Mouse (Mus musculus): ENCODE measurements around the gene Igf1.

The Igf1 gene

DNA sequence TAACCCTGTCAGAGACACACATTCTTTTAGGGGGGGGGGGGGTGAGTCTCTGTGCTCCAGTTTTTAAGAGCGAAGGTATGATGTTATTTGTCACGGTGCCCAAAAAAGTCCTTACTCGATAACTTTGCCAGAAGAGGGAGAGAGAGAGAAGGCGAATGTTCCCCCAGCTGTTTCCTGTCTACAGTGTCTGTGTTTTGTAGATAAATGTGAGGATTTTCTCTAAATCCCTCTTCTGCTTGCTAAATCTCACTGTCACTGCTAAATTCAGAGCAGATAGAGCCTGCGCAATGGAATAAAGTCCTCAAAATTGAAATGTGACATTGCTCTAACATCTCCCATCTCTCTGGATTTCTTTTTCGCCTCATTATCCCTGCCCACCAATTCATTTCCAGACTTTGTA is 874 bp downstream of the Igf1 start:
- CTCF ChIA-PET, result no interaction called here
- POLR2A ChIA-PET, result no interaction called here

GRCm38 (mm10) chr10:87859453-87859852 is 1.4 kb downstream of the Igf1 start:
- POLR2A ChIA-PET, result no interaction called here

GRCm38 (mm10) chr10:87860181-87861103 is 2.4 kb downstream of the Igf1 start:
- CTCF ChIA-PET, result interaction anchor here (0.5 to 1.6 kb wide), 5 partner anchors 67 to 354 kb away, joined by 3 to 5 read pairs (median 3); no protein-coding TSS in a partner anchor

More at GRCm38 (mm10) chr10:87859453-87859852, 1.4 kb downstream of the Igf1 start:
- CTCF ChIA-PET, result no interaction called here

DNA sequence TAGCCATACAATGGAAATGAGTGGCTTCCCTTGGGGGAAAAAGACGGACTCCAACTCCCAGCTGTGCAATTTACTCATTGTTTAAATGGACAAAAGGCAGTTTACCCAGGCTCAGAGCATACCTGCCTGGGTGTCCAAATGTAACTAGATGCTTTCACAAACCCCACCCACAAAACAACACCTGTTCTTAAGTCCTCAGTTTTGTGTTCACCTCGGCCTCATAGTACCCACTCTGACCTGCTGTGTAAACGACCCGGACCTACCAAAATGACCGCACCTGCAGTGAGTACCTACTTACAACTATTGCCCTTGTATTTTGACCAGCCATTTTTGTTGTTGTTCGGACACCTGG is 3.0 kb downstream of the Igf1 start:
- ChIA-PET POLR2A (interaction anchor here (0.9 to 1.6 kb wide), 5 partner anchors 11 to 66 kb away, joined by 3 to 8 read pairs (median 4); no protein-coding TSS in a partner anchor), CTCF (interaction anchor here in 3 of 4 experiments (0.5 to 1.6 kb wide), 4 partner anchors 66 to 354 kb away, joined by 3 to 5 read pairs (median 3); no protein-coding TSS in a partner anchor)

More at GRCm38 (mm10) chr10:87860181-87861103, 2.4 kb downstream of the Igf1 start:
- POLR2A ChIA-PET, result interaction anchor here (0.9 to 1.6 kb wide), 5 partner anchors 11 to 67 kb away, joined by 3 to 8 read pairs (median 4); no protein-coding TSS in a partner anchor

GRCm38 (mm10) chr10:87862899-87863298 is 4.8 kb downstream of the Igf1 start:
- POLR2A ChIA-PET, result interaction anchor here in 1 of 4 experiments (1.2 kb wide), 1 partner anchor 9 kb away, joined by 3 read pairs; no protein-coding TSS in a partner anchor
- CTCF ChIA-PET, result interaction anchor here in 2 of 4 experiments (0.6 to 0.7 kb wide), 3 partner anchors 172 to 374 kb away, joined by 3 to 4 read pairs (median 4); no protein-coding TSS in a partner anchor

DNA sequence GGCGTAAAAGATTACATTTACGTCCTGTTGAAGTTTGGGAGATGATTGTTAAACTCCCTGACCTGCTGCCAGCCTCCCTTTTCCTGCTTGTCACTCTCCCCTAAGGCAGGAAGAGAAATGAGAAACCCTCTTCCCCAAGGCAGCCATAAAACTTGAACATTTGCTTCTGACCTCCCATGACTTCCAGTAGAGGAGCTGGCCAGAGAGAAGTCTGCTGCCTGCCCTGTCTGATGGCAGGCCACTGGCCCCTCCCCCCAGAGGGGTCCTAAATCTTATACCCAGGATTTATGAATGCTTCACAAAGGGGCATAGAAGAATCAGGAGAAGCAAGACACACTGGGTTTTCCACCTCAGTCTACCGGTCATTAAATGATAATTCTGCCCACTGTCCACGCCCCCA is 5.3 kb downstream of the Igf1 start:
- POLR2A ChIA-PET, result interaction anchor here in 1 of 4 experiments (1.2 kb wide), 1 partner anchor 8 kb away, joined by 3 read pairs; no protein-coding TSS in a partner anchor

GRCm38 (mm10) chr10:87865712-87866111 is 7.6 kb downstream of the Igf1 start:
- CTCF ChIA-PET, result no interaction called here
- POLR2A ChIA-PET, result no interaction called here

More for the DNA sequence above, 5.3 kb downstream of the Igf1 start:
- CTCF ChIA-PET, result interaction anchor here in 2 of 4 experiments (0.6 to 0.7 kb wide), 2 partner anchors 173 to 242 kb away, joined by 3 to 4 read pairs; no protein-coding TSS in a partner anchor

GRCm38 (mm10) chr10:87866448-87866847 is 8.4 kb downstream of the Igf1 start:
- ChIA-PET CTCF (no interaction called here), POLR2A (no interaction called here)

DNA sequence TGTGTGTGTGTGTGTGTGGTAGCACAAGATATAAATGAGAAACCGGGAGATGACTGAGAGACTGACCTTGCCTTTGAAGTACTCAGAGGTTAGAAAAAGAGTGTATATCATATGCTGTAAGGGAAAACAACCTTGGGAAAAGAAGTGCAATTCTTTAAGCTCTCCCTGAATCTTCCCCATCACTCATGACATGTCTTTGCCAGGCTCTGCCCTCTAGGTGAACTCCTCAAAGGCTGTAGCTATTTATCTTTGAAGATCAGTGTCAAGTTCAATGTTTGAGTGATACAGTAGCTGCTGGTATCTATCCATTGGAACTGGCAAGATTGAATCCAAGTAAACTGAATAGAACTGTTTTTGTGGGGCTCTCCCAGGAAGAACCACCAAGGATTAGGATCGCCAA is 9.2 kb downstream of the Igf1 start:
- ChIA-PET CTCF (no interaction called here), POLR2A (no interaction called here)

GRCm38 (mm10) chr10:87867631-87868030 is 9.6 kb downstream of the Igf1 start:
- ChIA-PET CTCF (no interaction called here), POLR2A (interaction anchor here in 1 of 4 experiments (1.6 kb wide), 1 partner anchor 59 kb away, joined by 3 read pairs; no protein-coding TSS in a partner anchor)

DNA sequence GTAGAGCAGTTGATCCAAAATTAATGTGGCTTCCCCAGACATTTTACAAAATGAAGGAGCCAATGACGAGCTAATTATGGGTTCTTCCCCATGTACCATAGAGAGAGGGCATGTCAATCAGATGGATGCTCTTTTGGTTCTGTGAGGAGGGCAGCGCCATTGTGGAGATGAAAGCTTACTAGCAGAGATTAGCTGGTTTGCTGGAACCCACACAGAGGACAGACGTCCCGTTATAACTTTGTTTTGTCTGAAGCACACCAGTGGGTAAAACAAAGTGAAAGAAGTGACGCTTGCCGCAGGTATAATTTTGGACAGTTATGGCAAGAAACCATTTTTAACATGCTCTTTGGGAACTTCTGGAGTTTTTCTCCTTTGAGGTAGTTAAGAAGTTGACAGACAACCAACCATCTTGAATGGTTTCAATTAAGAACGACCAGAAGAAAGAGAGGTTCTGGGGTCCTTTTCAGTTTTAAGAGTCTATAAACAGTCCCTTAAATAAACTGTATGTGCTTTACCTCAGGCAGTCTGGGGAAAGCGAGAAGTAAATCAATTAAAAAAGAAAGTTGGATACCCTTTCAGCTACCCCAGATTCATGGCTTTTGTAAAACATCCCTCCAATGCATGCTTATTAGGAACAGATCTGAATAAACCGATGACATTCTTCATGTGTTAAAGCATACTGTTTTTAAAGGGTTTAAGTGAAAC is 10.4 kb downstream of the Igf1 start:
- CTCF ChIA-PET, result no interaction called here
- POLR2A ChIA-PET, result interaction anchor here in 1 of 4 experiments (1.6 kb wide), 1 partner anchor 58 kb away, joined by 3 read pairs; no protein-coding TSS in a partner anchor

DNA sequence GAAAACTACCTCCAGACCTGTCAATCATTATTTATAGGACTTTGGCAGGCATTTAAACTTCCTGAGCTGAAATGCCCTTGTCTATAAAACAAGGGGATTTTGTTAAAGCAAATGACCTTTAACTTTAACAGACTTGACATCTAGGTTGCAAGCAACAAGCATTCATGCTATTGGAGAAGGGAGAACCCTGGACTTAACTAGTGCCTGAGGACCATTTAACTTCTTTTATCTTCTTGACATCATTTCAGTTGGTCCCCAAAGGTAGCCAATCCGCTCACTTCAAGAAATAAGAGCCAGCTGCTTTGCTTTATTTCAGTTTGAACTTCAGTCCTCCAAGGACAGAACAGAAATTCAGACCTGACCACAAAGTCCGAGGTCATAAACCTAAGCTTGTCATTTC is 11.1 kb downstream of the Igf1 start:
- ChIA-PET POLR2A (interaction anchor here in 2 of 4 experiments (0.5 to 1.6 kb wide), 2 partner anchors 57 to 804 kb away, joined by 3 read pairs; no protein-coding TSS in a partner anchor), CTCF (no interaction called here)

GRCm38 (mm10) chr10:87869691-87870090 is 11.6 kb downstream of the Igf1 start:
- ChIA-PET POLR2A (interaction anchor here in 1 of 4 experiments (0.5 kb wide), 1 partner anchor 805 kb away, joined by 3 read pairs; no protein-coding TSS in a partner anchor), CTCF (no interaction called here)

- ChIA-PET CTCF (no interaction called here), POLR2A (interaction anchor here in 1 of 4 experiments (1.0 to 1.2 kb wide), 2 partner anchors 9 to 11 kb away, joined by 3 read pairs; no protein-coding TSS in a partner anchor)
These were observed 14.0 kb downstream of the Igf1 start for GRCm38 (mm10) chr10:87871863-87872647.

GRCm38 (mm10) chr10:87872854-87873253 is 14.8 kb downstream of the Igf1 start:
- ChIA-PET POLR2A (interaction anchor here in 1 of 4 experiments (0.6 to 1.2 kb wide), 2 partner anchors 12 to 121 kb away, joined by 3 to 4 read pairs; no protein-coding TSS in a partner anchor), CTCF (no interaction called here)

DNA sequence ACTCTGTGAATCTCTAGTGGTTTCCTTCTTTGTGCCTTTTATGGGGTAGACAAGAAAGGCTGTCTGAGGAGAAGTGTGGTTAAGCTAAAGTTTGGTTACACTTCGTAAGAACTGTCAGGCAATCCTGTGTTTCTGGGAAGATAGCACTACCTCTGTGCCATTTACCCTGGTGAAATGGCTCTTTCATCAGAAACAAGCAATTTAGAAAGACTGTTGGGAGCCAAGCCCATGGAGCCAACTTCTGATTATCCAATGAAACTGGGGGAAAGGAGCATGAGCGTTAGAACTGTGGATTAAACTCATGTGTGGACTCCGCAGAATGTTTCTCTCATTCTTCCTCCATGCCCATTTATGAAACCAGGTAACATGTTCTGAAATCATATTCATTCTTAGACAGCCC is 15.5 kb downstream of the Igf1 start:
- POLR2A ChIA-PET, result interaction anchor here in 1 of 4 experiments (1.0 kb wide), 1 partner anchor 53 kb away, joined by 3 read pairs; no protein-coding TSS in a partner anchor
- CTCF ChIA-PET, result no interaction called here

DNA sequence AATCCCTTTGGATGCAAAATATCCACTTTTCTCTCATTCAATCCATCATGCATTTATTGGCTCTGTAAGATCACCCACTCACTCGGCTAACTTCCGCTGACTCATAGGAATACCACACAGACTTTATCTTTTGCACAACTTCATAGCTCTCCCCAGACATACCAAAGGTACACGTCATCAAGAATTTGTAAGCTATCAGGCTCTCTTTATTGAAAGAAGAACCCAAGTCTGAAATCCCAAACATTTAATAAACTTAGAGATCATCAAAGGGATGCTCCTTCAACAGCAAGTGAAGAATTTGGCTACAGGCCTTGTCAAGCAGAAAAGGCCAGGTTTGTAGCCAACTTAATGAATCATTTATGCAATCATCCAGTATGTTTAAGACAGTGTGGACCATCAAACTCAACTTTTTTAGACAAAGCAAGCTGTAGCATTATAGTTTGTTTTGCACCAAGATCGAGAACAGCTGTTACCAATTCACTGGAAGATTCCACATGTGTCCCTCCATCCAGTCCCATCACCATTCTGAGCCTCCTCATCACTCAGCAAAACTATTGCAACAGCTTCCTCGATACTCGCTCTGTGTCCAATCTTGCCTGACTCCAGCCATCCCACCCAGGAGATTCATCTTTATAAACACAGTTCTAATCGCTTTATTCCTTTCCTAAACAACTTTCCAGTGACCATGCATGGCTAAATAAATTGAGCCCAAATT is 22.2 kb downstream of the Igf1 start:
- ChIA-PET CTCF (no interaction called here), POLR2A (no interaction called here)

Measured in embryonic stem cell, embryonic (primary cell).